Mouse (Mus musculus): ENCODE data around the gene Jmjd1c.
A peak's percentile ranks its signal among the peaks of the same experiment; 100 is the strongest.
"Not testable (repeated sequence)": the region's sequence is repeated elsewhere in the genome, so short reads cannot be mapped to it uniquely, and the experiment has no call there.

Jmjd1c gene

DNA sequence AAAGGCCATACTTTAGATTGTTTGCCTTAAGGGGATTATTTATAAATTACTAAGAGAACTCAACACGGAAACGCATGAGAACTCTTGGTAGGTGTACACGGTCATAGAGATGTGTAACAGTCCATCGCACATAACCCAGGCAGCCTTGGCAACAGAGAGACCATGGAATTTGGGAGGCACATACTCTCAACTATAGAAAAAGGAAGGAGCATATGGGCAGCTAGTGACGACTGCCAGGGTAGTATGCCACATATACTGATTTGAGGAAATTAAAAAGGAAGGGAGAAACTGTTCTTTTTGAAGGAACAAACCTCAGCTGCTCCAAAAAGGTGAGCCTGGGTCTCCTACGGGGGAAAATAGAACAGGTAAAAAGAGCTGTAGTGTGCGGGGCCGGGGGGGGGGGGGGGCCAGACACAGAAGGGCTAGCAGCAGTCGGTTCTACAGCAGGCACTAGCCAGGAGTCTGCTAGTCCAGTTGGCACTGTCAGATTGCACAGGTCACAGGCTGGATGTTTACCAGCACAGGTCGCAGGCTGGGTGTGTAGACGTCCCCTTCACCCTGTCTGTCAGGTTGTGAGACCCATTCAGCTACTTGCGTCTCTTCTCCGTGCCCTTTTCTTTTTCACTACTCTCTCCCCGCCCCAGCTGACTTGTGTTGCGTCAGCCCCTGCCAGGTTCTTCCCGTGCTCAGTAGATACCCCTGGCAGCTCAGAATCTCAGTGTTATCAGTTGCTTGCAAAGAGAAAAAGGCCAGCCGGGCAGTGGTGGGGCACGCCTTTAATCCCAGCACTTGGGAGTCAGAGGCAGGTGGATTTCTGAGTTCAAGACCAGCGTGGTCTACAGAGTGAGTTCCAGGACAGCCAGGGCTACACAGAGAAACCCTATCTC is 9.6 kb downstream of the Jmjd1c start:
- no peak for DNase-seq

DNA sequence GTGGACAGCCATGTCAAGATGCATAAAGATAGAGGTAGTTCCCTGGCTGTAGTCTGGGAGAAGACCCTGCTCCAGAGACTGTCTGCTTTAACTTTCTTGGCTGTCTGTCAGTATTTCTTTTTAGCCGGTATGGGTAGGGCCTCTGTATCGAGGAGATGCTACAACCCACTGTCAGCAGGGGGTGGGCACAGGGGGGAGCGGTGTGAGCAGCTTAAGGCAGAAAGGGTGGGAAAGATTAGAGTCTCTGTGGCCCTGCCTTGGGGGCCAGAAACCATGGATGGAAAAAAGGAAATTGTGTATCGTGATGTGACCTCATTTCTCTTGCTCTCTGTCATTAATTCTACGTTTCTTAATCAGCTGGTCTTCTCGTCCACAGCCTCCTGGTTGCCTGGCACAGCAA is 10.5 kb downstream of the Jmjd1c start:
- DNase-seq = no peak

DNA sequence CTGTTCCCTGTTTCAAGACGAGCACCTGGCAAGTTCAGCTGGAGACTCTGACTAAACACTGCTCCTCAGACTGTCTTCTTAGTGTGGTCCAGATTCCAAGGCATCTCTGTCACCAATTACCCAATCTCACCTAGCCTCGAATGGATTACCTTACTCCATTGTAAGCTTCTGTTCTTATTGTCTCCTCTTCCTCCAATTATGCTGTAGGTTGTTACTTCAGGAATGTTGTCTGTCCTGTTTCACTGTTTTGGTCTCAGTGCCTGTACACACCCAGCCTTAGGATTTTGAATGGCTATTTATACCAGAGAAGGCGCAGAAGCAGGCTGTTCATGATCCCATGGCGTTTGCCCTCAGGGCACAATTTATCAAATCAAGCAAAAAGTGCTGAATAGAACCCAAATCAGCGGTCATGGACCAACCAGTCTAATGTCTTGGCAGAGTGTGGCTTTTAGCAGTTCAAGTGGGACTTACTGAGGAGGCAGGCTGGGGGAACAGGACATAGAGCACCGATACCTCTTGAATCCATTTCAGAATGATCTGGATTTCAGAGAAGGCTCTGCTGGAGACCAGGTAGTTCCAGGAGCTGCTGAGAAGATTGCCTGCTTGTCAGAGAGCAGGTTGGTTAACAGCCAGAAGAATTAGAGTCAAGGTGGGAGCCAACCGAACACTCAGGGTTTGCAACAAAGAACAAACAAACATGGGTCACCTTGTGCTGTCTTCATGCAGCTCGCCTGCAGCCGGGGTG is 11.3 kb downstream of the Jmjd1c start:
- DNase-seq = no peak

DNA sequence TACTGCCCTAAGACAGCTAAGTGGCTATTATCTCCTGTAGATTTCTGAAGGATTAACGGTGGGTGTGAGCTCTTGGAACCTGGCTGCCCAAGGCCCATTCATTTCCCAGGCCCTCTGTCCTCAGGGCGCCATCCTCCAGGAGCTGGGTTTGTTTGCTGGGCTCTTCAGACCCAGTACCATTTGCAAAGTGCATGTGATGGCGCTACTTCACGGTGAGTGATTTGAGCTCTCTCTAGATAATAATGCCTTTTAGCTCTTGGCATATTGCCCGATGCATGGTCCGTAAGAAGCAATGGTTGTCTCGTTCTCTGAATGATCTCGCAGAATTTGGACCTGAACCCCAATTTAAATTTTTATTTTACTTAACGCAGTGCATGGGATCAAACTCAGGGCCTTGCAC is 12.2 kb downstream of the Jmjd1c start:
- no peak for DNase-seq

DNA sequence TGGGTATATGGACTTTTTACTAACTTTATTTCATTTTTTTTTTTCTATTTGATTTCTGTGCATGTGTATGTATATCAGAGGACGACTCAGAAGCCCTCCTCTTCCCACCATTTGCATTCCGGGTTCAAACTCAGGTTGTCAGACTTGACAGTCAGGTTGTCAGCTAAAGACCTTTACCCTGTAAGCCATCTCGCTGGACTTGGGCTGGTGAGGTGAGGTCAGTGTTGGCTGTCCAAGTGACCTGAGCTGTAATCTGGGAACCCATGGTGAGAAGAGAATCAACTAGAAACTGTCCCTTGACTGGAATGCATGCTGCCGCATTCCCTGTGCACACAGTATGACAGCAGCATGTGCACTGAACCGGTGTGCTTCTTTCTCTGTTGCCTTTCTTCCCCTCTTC is 13.7 kb downstream of the Jmjd1c start:
- no peak for DNase-seq

DNA sequence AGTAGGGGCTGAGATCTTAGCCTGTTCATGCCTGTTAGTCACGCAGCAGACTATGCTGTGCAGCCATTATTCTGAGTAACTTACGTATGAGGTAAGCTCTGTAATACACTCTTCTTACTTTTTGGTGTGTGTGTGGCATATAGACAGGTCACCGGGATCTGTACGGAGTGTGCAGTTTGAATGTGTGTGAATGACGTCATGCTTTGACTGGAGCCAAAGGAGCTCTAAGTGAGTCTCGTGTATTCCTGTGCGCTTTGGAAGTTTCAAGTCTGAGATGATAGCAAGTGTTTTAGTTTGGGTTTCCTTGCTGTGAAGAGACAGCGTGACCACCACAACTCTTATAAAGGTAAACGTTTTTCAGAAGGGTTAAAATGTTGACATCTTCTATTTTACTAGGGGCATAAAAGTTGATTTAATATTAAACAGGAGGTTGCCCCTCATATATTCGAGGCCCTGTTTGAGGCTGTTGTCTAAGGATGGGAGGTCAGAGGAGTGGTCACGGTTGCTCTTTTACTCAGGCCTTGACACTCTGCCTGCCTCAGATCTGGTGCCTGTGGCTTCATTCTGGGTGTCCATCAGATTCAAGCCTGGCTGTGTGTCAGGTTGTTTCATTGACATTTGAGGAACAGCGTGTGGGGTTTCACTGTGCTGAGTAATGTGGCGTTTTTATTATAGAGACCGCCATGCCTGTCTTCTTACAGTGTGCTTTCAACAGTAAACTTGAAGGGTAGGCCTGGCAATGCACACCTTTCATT is 15.3 kb downstream of the Jmjd1c start:
- no peak for DNase-seq

DNA sequence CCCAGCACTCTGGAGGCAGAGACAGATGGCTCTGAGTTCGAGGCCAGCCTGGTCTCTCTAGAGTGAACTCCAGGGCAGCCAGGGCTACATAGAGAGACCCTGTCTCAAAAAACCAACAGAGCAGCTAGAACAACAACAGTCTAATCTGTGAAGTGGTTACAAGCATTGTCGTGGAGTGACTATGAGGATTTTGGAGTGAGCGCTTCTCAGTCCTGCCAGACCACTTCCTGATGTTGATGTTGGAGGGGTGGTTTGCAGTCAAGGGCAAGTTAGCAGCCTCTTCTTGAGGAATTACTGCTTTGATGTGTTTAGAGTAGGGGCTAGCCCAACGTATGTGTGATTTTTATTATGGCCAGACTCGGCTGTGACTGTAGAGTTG is 15.9 kb downstream of the Jmjd1c start:
- no peak for DNase-seq

DNA sequence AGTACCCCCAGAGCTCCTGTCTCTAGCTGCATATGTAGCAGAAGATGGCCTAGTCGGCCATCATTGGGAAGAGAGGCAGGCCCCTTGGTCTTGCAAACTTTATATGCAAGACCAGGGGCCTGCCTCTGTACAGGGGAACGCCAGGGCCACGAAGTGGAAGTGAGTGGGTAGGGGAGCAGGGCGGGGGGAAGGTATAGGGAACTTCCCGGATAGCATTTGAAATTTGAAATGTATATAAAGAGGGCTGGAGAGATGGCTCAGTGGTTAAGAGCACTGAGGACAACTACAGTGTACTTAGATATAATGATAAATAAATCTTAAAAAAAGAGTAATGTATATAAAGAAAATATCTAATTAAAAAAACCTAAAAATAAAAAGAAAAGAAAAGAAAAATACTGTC is 17.0 kb downstream of the Jmjd1c start:
- not testable (repeated sequence) for DNase-seq

DNA sequence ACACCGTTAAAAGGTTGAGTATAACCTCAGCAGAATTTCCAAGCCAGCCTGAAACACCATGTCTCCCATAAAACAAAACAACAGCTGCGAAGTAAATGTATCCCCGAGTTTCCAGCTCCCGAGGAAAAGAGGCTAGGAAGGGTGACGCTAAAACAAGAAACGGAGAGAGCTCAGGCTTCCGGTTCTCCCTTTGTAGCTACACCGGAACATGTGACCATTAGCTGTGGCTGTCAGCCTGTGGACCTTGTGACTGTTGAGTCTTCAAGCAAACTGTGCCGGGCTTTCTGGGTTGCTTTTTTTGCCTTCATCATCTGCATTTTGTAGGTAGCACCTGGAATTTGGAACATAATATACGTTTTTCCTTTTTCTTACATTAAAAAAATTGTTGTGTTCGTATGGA is 17.9 kb downstream of the Jmjd1c start:
- DNase-seq = no peak

DNA sequence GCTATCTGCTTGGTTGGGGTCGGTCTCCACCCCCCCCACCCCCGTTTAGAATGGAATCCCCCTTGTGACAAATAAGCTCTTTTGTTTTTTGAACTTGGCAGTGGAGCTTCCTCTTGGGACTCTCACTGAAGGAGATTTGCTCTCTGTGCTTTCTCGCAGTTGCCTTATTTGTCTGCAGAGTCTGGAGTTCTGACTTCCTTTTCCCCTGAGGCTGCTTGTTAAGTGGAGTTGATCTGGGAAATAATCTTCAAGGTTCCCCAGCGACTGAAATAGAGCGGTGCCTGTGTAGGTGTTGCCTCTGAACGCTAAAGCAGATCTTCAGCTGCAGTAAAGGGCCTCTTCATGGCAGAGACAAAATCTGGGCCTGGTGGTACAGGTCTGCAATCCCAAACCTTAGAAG is 19.2 kb downstream of the Jmjd1c start:
- DNase-seq = no peak

DNA sequence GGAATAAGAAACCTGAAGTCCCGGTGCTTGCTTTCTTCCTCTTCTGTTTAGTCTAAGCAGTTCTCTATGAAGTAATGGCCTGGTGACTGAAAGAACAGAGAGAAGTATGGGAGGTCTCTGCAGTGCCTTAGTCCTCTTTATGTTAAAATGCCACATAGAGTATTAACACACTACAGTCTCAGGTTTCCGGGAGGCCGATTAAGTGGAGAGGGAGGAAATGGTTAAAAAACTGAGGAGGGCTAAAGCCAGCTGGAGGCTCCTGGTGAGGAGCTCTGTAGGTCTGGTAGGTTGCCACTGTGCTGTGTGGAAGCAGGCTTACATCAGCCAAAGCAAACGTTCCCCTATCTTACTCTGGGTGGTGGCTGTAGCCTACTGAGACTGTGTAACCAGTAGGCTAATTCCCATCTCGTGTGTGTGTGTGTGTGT is 19.8 kb downstream of the Jmjd1c start:
- no peak for DNase-seq

DNA sequence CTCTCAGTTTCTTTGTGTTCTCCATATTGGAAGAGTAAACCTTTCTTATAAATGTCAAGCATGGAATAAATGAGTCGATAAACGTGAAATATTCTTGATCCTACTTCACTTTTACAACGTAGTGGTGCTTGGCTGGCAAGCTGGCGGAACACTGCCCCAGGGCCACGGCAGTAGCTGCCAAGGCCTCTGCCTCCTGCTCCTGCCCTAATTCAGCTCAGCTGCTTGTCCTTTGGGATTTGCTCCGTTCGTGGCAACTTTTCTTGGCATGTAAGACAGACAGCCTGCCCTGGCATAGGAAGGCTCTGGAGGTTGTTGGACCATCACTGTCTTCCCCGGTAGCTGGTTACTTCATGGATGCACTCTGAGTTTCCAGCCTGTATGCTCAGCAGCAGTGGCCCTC is 20.3 kb downstream of the Jmjd1c start:
- peak in 1 of 2 experiments; percentile 45 for DNase-seq

DNA sequence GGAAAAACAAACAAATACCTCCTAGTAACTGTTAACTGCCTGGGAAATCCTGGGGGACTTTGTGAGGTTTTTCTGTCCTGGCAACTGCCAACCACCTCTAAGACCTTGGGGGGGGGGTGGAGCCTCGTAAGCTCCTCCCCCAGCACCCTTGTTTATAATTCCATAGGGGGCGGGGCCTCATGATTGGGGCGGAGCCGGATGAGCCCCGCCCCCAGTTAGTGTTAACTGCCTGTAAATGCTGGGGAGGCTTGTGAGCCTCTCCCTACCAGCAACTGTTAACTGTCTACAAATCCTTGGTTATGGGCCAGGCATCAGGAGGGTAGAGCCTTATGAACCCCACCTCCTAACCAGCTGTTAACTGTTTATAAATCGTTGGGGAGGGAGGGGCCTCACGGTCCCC is 23.4 kb downstream of the Jmjd1c start:
- DNase-seq = no peak

DNA sequence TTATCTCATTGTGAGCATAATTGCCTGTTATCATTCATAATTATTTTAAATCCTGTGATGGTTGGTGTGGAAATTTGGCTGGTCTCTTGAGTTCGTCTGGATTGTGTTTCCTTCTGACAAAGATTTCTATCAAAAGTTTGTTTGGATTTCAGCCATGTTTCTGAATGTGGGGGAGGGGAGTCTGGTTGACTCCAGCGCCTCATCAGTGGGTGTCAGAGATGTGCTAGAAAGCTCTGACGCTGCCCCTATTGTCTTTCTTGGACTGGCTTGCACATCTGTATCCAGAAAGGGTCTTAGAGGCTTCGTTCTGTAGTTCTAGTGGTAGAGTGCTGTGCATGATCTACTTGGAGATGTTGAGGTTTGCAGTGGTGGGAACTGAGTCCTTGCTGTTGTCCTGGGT is 24.3 kb downstream of the Jmjd1c start:
- no peak for DNase-seq

DNA sequence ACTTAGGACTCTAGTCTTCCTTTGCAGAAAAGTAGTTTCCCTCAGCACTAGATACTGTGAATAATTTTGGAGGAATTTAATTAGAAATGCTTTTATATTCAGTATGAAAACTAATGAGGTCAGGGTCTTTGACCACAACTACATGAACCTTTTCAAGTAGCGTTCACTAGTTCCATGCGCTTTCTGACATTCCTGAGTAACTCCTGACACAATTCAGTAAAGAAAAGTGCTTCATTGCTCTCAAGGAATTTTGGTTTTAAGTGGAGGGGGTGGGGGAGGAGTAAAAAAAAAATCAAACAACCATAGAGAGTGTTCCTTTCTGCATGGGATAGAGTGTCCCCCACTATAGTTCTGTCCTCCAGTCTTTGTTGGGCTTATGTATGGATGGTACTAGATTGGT is 24.7 kb downstream of the Jmjd1c start:
- no peak for DNase-seq

DNA sequence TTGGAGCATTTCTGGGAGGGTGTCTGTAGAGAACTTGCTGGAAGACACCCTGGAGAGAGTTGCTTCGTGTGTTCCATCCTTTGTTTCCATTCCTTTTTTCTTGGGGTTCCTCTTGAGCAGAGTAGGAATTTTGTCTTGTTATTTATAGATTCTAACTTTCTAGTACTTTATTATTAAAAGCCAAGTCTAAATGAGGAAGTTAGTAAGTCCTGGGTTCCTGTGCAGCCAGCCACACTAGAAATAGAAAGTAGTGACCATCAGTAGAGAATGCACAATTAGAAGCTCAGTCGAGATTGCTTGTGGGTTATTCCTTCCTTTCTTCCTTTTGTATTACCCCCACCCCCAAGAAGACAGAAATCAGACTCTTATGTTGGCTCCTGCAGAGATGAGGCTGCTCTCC is 27.8 kb downstream of the Jmjd1c start:
- no peak for DNase-seq

DNA sequence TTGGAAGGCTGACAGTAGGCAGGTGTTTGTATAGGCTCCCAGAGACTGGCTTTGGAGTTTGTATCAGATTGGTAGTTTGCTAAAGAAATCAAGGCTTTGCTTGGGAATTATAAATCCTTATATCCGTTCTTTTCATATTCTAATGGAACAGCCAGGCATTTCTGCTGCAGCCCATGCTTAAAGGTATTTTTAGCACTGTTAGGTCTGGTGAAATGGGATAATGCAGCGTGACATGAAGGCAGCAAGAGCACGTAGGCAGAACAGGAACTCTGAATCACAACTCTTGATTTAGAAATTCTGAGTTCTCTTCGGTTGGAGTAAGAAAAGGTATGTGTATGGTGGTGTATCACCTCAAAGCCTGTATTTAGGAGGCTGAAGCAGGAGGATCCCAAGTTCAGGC is 28.2 kb downstream of the Jmjd1c start:
- DNase-seq = no peak

DNA sequence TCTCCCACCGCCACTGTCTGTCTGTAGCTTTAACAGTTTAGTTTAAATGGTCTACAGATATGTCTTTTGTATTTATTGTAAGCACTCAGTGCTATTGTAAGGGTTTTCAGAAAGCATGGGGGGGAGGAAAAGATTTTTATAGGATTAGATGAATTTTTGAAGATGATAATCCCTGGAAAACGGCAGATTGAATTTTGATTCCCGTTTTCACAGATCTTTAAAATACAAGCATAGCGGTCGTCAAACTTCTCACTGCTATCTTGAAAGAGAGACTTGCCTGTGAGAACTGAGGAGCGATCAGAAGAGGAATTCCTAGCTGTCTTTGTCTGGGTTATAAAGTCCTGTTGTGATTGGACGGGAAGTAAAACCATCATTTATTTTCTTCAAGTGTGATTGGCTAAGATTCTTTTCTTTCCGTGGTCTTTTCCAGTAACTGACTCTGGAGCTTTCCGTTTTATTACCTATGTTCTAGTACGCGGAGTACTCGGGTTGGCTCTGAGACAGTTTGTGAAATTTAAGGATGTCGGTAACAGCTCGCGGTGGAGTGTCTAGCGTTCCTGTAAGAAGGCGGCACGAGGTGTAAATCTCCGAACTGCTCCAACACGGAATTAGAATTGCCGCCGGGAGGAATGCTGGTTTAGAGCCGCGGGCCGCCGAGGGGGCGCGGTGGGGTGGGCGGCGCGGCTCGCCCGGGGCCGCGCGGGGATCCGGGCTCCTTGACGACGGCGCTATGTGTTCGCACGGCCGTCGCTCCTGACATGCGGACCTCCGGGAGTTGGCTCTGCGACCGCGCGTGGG is 30.3 kb downstream of the Jmjd1c start:
- peak in 1 of 2 experiments; percentile 37 for DNase-seq

DNA sequence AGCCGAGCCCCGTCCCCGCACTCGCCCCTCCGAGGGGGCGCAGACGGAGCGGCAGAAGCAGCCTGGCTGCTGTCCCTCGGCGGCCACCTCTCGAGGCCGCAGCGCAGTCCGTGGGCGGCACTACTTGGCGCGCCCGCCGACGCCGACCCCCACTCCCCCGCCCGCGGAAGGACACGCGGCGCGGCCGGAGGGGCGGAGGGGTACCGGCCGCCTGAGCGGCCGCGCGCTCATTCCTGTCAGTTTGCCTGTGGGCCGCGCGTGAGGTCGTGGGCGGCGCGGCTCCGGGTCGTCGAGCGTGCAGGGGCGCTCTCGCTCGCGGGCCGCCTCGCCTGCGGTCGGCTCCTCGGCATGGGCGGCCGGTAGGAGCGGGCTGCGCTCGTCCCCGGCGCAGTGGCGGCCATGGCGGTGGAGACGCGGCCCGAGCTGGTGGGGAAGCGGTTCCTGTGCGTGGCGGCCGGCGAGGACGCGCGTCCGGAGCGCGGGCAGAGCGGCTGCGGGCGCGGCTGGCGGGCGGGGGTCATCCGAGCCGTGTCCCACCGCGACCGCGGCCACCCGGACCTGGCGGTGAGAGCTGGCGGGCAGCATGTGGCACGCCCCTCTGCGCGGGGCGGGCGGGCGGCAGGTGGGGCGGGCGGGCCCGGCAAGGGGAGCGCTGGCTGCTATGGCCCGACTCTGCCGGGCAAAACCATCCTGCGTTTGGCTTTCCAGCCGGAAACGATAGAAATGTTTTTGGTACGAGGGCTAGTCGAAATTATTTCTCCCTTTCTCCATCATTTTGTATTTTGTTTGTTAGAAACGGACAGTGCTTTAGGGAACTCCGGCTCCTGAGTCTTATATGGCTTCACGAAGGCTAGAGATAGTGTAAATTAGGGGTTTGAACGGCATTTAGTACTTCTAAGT is 31.2 kb downstream of the Jmjd1c start:
- DNase-seq = no peak

DNA sequence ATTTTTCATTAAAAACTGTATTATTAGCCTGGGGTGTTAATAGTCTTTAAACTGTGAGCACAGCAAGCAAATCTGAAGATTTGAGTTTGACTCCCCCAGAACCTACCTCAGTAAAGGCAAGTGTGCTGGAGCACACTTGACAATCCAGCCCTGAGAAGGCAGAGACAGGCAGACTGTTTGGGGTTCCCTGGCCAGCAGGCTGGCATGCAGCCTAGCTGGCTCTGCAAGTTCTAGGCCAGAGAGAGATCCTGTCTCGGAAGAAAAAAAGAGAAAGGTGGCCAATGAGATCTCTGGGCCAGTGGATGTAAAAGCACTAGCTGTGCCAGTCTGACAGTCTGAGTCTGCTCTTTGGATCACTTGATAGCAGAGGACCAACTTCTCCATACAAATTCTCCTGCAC is 33.6 kb downstream of the Jmjd1c start:
- DNase-seq = no peak

DNA sequence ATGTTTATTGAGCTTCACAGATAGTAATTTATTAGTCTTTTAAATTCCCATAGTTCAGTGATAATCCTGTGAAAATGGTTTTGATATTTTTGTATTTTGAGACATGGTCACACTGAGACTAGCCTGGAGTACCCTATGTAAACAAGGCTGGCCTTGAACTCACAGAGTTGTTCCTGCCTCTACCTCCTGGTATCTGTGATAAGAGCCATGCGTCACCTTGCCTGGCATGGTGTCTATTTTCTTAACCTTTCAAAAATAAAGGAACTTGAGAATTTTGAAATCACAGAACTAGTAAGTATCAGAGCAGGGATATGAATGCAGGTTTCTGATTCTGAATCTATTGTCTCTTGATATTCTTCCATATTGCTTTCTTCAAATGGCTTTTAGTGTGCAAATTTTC is 35.8 kb downstream of the Jmjd1c start:
- no peak for DNase-seq

DNA sequence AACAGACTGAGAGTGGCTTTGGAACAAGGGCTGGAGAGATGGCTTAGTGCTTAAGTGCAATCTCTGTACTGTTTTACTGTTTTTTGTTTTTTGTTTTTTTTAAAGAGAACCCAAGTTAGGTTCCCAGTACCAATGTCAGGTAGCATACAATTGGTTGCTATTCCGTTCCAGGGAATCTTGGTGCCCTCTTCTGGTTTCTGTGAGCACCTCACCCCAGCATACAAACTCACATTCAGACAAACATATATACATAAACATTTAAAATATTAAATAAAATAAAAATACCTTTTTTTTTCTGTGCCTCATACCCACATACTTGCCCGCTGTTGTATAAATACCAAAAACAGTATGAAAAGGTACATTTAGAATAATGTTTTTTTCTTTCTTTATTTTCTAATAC is 38.4 kb downstream of the Jmjd1c start:
- no peak for DNase-seq

All from kidney, adult 8-10 months (tissue).